Mouse (Mus musculus) lung, postnatal 14 days (tissue): Measurements from ENCODE around the gene Palld.

Experiments
- DNase-seq: peaks from one replicate; pipeline ENCODE4 v3.0.0; 2021

The Palld gene

DNA sequence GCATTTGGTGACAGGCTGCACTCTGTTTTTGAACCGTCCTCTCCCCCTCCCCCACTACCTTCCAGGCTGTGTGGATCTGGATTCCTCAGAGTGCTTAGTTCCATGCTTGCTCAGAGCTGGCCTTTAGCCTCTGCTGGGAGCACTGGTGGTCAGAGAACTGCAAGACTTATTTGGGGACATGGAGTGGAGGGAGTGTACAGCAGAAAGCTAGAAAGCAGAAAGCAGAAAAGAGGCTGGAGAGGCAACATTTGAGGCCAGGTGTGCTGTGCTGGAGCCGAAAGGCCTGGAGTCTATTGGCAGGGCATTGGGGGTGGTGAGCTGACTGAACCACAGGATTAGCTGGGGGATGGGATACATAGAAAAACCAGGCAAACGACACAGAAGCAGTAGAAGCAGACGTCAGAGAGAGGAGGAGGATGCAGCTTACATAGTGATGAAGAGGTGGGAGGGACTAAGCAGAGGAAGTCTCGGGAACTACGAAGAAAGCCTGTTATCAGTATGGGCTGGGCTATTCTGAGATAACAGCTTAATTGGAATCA lies 188.1 kb downstream of the Palld start:
- no peak for DNase-seq

DNA sequence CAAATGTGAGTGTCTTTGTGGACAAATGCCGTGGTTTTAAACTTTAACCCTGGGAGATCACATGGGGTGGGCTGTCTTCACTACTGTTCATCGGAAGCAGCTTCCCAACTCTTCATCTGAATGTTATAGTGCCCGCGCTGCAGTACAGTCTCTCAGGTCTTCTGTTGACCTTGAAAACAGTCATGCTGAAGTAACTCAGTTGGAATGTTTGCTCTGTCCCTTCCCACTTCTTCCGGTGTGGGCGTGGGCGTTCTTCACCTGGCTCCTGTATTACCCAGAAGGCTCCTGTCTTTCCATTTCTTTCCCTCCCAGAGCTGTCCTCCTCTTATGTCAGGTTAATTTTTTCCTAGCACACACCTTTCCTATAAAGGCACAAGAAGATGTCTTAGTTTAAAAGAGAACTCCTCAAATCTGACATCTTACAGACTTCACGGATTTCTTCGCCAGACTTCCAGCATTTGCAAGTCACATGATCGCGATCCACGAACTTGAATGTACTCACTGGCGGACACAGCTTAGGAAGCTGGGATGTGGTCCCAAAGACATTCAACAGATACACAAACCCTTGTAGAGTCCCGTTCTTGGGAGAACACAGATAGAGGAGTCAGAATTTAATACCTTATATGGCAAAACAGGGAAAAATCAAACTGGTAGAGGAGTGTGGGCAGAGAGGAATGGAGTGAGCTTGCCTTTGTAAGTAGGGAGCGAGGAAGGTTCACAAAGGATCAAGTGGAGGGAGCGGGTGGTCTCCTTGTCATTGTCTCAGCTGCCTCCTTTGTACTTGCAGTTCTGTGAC lies 189.1 kb downstream of the Palld start:
- no peak for DNase-seq

DNA sequence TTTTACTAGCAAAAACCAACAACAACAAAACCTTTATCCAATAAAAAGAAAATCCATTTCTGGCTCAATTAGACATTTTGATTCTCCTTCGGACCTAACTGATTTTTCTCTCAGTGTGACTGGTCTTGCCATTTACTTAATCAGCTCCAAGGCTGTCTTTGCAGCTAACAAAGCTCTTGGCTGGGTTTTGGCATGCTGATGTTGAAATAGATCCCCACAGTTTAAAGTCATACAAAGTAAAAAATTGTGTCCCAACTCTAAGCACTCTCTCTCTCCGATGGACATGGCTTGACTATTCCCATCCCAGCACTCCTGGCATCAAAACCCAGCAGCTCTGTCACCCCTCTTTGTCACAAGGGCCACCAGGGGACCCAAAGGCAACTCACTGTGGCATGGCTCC lies 190.1 kb downstream of the Palld start:
- no peak for DNase-seq

DNA sequence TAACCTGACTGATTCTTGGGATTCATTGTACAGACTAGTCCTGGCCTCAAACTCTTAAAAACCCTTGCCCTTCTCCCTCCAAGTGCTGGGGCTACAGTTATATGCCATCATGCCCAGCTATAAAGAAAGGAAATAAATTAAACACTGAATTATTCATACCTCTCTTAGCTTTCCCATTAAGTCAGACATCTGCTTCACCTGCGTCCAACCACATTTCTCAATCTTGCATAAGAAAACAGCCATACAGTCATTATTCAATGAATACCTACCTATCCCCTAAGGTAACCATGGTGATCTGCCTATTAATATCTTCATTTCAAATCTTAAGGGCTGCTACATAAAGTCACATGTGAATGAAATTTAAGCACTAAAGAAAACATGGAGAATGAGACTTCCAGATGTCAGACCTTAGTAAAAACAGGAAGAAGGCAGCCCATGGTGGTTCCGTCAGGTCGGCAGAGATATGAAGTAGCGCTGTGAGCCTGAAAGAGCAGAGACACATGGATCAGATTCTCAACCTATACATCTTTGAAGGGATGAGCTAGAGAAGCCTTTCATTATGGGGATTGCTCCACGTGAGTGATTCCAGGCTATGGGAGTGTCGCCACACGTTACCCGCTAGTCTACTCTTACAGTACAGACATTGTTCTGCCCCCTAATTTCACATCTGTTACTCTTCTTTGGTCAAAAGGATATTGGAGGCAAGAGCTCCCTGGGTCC lies 193.7 kb downstream of the Palld start:
- no peak for DNase-seq

DNA sequence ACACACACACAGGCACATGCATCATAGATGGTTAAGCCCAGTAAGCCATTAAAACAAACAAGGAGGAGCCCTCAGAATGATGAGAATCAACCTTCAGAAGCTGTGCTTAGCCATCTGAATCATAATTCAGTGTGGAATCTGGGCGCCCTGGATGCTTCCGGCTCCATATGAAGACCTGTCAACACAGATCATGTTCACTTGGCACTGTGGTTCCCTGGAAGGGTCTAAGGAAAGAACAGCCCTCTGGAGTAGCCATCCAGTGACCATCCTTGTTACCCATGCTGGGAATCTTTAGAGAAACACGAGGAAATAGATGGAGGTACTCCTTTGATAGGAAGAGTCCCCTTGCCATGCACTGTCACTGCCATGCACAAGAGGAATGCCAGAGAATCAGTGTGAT lies 197.0 kb downstream of the Palld start:
- no peak for DNase-seq

DNA sequence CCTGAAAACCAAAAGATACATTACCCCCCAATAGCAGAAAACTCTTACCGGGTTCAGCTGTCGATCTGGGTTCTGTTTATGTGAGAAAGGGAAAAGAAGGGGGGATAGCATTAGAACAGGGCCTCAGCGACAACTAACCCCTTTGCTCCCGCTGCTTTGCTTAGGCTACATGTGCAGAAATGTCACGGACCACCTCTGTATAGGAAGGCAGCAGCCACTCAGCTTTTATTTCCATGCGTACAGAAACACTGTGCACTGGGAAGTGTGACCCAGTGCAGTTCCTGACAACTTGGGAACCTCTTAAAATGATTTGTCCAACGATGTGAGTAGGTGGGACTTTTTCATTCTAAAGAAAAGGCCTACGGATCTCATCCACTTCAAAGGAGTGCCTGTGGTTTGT lies 200.4 kb downstream of the Palld start:
- no peak for DNase-seq

DNA sequence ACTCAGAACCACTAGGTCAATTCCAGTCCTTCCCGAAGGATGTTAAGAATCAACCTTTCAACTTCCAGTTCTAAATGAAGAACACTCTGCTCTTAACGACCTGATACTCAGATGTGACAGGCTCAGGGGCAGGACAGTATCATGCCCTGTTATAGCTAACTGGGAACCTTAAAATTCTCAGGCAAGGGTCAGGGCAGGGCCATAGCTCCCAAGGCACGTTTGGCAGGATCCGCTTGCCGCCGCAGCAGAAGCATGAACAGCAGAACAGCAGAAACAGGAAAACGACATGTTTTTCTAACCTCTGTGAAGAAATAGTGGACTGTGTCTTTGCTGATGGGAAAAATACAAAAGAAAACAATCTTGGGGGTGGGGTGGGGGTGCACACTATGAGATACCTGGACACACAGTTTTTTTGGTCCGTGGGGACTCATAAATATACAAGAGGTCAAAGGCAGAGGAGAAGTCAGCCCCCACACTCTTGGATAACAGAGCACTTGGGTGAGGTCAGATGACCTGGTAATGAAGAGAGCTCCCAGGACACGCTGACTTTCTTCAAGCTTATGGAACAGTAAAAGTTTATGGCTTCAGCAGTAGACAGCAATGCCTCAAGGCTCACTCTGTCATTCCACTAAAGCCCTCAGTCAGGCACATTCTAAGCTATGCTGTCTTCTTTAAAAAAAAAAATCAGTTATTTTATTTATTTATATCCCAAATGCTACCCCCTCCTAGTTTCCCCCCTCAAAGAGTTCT lies 201.4 kb downstream of the Palld start:
- DNase-seq = no peak

DNA sequence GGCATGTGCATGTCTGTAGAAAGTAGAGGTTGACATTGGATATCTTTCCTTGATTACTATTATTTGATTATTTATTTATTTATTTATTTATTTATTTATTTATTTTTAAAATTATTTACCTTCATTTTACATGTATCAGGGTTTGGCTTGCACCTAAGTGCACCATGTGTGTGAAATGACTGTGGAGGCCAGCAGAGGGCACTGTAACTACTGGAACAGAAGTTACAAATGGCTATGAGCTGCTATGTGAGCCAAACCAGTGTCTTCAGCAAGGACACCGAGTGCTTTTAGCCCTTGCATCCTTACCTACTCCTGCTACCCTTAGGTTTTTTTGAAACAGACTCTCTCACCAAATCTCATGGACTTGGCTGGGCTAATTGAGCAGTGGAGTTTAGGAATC lies 202.2 kb downstream of the Palld start:
- DNase-seq = peak; percentile 41

DNA sequence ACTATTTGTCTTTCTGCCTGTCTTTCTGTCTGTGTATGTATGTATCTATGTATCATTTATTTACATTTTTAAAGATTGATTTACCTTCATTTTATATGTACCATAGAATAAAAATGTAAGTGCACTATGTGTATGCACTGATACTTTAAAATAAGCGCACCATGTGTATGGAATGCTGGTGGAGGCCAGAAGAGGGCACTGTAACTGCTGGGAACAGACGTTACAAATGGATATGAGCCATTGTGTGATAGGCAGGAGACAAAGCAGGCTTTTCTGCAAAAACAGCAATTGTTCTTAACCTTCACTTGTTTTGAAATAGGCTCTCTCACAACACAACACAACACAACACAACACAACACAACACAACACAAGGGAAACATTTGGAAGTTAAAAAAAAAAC lies 203.5 kb downstream of the Palld start:
- no peak for DNase-seq

DNA sequence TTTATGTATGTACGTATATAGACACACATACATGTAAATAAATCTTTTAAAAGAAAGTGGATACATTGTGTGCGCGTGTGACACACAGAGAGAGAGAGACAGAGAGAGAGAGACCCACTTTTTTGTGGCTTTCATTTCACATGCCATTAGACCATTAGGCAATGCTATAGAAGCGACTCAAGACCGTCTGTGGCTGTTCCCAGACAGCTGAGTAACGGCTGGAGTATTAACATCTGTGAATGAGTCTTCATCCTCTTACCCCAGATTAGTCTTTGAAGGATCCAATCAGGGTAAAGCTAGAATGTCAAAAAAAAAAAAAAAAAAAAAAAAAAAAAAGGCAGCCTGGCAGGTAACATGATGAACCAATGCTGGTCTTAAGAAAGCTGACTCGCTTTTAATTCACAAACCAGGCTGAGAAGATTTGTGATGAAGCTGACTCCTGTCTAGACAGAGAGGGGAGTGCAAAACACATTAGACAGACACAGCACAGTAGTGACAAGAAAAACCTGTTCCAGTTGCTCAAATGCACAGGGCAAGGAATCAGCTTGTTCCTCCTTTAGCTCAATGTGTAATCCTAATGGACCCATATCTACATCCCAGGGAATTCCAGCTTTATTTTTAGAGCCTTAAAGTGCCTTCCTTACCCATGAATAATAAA lies 204.6 kb downstream of the Palld start:
- DNase-seq = no peak

DNA sequence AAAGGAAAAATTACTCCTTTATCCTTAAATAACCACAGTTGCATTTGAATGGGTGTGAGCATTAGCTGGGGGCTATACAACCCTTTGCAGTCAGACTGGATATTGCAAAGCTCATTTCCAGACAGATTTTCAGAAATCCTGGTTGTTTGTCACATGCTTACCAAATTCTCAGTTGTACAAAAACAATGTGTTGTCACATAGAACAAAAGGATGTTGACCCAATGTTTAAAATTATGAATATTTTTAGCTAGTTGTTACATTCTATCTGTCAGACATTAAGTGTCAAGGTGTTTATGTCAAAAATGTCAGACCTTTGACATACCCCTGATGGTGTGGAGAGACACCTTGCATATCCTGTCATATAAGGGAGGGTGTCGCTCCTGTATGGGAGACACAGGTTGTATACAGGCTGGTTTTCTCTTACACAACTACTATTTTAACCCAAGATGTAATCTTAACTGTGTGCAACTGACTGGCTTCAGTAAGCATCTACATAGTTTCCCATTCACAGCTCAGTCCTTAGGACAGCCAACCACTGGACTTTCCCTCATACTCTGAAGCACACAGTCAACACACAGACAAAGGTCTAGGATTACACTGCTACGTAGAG lies 205.5 kb downstream of the Palld start:
- no peak for DNase-seq

DNA sequence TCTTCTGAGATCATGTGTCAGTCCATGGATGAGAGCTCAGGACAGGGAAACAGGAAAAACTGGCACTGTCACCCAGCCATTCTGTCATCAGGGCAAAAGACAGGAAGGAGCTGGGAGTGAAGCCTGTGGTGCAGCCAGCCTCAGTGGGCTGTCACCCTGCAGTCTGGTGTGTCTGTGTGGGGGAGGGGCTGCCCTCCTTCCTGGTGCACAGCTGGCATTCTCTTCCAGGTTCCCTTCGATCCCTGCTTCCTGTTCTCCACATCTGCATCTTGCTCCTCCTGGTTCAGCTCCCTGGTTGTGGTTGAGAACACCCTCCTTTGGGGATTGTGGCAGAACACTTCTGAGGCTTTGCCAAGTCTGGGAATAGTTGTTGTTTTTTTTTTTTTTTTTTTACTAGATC lies 207.1 kb downstream of the Palld start:
- DNase-seq = no peak

DNA sequence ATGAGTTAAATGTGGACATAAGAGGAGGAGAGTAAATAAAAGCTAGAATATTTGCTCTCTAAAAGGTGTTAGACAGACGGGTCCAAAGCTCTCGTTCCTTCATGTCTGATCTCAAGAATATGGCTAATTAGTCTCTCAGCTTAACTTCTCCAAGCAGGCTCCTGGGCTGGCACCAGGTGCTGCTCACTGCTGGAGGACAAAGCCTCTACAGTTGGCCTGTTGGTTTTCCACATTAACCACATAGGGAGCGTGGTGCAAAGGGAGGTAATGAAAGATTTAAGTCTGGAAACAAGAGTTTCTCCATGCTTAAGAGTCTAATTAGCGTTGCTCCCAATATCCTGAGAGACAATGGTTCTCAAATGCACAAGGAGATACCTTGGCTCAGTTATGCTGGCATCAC lies 209.6 kb downstream of the Palld start:
- DNase-seq = no peak

DNA sequence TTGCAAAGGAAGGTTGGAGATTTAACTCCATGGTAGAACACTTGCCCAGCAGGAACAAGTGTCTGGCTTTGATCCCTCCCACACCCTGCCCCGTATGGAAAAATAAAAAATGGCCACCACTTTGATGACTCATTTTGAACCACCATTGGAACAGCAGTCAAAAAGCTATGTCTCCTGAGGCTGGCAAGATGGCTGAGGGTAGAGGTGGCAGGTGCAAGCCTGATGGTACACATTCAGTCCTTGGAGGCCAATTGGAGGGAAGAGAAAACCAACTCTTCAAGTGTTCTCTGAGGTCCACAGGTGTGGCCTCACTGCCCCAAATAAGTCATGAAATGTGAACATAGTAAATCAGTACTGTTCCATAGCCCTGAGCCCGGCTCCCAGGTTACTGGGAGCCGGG lies 210.4 kb downstream of the Palld start:
- no peak for DNase-seq

DNA sequence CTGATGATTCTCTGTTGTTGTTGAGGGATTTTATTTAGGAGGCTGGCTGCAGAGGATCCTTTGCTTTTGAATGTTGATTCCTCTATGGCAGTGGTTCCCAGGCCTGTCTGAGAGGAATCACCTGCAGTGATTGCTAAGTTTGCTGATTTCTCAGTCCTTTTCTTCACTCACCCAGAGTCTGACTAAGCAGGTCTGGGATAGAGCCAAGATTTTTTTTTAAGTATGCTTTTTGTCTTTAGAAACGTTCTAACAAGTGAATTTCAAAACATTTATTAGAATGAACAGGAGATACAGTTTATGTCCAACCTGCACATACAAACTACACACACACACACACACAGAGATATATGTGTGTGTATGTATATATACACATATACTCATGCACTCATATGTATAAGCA lies 211.1 kb downstream of the Palld start:
- DNase-seq = no peak

DNA sequence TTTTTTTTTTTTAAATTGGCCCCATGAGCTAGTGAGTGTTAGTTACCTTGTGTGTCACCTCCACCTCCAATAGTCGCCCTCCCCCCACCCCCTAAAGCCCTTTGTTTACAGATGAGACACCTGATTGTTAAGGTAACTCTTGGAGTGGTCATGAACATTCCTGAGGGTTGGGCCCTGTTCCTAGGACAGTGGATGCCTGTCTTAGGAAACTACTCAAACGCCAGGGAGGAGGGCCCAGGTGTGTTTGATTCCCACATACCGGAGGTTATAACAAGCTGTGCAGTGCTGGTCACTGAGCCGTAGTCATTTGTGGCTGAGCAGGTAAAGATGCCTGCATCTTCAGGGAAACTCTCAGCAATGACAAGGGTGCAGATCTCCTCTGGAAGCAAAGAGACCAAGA lies 215.4 kb downstream of the Palld start:
- DNase-seq = no peak

DNA sequence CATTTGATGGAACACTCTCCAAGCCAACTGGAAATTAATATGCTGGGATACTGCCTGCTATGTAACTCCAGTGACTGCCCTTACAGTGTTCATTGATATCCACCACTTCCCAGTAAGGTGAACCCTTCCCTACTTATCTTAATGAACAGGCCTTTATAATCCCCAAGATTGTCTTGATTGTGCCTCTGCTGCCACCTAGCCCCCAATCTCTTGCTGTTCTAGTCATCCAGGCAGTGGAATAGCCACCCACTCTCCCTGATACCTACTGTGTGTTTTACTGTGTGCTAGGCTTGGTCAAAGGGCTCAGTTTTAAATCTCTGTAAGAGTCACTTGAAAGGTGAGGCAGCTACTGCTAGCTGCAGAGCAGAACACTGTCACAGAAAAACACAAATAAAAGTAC lies 216.2 kb downstream of the Palld start:
- DNase-seq = peak; percentile 68

DNA sequence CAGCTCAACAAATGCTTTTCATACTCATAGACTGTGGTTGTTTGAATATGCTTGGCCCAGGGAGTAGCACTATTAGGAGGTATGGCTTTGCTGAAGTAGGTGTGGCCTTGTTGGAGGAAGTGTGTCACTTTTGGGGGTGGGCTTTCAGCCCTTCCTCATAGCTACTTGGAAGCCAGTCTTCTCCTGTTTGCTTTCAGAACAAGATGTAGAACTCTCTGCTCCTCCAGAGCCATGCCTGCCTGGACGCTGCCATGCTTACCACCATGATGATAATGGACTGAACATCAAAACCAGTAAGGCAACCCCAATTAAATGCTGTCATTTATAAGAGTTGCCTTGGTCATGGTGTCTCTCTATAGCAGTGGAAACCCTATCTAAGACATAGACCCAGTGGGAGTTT lies 217.2 kb downstream of the Palld start:
- no peak for DNase-seq

DNA sequence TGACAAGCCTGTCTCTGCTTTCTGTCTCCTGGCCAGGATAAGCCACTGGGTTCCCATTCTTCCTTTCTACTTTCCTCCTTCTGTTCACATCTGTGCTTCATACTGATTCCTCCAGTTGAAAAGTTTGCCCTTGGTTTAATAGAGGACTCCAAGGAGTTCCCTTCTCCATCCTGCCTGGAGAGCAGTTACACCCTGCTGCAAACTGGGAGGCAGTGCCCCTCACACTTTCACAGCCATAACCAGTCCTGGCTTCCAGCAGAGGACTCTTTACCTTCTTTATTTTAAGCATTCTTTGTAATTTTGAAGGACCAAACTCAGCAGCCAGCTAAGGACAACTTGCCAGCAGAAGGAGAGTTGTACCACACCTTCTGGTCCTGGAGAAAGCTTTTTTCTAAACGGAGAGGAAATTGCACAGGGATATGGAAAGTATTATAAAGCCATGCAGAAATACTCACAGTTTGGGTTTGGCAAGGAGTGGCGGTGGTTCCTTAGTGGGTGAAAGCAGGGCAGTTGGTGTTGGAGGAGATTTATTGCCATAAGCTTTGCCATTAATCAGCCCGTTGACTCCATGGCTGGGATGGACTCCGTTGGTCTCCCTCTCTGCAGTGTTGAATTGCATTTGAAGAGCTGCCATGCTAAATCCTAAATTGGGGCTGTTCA lies 218.1 kb downstream of the Palld start:
- DNase-seq = no peak

DNA sequence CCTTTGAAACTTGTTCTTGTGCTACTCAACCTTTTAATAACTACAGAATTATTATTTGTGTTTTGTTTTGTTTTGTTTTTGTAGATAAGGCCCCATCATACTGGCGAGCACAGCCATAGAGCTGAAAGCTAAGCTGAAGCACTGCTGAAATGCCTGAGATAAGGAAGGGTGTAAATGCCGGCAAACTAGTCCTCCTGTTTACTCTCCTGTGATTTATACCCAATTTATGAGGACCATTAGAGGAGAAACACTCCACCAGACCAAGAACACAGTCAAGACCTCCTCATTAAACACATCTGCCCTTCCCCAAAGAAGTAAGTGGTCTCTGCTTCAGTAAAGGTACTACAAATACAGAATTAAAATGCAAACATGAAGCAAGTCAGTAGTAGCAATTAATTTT lies 219.6 kb downstream of the Palld start:
- no peak for DNase-seq

DNA sequence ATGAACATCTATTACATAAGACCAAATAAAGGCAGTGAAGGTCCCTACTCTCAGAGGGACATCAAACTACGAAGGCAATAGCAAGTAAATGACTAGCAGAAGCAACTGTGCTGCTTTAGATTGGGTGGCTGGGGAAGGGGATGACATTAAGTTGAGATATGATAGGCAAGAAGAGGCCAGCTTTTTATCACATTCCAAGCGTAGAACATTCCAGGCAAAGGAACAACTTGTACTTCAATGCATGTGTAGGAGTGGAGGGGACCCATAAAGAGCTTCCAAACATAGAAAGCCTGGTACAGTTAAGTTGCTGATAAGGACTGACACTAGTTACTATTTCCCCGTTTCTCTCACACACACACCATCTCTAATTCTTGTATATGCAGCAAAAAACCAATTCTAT lies 221.3 kb downstream of the Palld start:
- no peak for DNase-seq

DNA sequence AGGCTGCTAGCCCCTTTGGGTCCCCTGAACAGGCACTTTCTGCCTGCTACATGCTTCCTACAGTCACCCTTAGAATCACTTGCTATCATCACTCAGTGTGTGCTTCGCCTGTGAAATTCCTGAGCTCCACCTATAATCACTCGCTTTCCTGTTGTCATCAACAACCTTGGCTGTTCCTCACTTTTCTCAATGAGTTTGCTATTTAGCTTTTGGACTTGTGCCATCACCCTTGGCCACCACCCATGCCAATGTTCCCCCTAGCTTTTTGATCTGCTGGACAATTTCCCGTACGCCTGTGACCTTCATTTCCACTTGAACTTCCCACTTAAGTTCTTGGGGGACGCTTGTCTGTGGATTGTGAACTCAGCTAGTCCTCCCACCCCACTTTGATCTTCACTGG lies 225.3 kb downstream of the Palld start:
- no peak for DNase-seq
